Mouse (Mus musculus) thymus, postnatal 4 days (tissue): Measurements from ENCODE around the gene Hoxa9.

Experiments
- DNase-seq: peaks from one replicate; pipeline ENCODE4 v3.0.0; 2021

Hoxa9 gene

GRCm38 (mm10) chr6:52260654-52261575 lies 30.0 kb upstream of the Hoxa9 start, which contains the start of gene Hoxa13:
TSS of gene Hoxa13 (minus strand) at chr6:52260880.
- peak; percentile 83 for DNase-seq

- no peak for DNase-seq
These were observed 28.9 kb upstream of the Hoxa9 start for GRCm38 (mm10) chr6:52259811-52260261.

DNA sequence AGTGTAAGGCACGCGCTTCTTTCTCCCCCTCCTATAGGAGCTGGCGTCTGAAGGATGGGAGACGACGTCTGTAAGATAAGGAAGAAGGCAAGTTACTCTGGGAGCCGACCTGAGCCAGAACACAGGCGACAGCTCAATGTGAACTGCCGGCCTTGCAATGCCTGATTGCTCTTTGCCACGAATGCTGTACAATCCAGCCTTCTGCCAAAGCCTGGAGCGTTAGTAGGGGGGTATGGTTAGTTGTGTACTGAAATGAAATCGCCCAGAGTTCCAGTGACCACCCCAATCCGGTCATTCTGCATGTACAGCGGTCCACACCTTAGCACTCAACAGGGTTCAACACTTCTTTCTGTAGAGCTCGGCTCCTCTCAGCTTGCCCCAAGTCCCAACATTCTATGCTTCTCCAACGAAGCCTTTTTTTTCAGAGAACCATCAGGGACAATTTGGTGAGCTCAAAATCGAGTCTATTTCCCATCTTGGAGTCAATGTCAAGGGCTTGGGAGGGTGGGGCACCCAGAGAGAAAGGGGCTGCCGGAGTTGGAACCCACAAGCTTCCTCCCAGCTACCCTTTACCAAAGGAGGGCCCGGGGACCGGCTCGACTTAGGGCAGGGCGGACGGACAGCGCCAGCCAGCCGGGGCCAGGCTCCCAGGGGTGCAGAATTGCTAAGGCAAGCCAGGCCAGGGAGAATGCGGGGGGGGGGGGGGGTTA lies 28.3 kb upstream of the Hoxa9 start:
- peak; percentile 42 for DNase-seq

GRCm38 (mm10) chr6:52256956-52257355 lies 26.1 kb upstream of the Hoxa9 start:
- DNase-seq, result peak; percentile 94

DNA sequence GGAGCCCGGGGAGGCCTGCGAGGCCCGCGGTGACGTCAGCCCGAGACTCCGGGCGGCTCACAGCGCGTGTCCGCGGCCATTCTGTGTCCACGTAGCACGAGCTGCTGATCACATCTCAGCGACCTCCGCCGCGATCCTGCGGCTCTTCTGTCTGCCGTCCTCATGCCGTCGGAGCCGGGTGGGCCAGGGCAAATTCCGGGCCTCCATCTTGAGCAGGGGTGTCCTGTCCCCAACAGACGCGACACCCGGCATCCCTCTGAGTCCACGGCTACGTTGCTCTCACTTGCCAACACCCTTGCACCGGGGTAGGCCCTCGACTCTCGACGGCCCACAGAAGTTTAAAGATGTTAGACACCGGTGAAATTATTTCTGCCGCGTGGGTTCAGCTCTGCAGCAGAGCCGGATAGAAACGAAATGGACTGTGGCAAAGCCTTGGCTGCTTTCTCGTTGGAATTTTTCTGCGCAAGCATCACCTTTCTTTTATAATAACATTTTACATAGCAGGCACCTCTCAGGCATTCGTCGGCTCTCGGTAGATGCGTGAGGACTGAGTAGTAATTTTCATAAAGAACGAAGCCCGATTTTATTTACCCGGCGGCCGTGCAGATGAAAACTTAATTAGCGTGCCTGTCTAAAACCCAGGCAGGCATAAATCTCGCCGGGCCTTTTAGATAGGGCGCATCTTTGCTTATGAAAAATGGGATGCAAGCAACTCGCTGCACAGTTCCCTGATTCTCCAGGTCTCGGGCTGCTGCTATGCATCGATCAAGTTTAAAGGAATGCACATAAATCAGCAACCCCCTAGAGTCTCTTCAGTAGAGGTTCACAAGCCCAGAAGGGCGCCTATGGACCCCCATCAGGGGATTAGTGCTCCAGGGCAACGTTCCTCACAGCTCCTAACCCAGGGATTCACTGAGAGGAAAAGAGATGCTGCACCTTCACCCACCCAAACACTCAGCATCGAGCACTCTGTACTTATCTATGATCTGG lies 22.9 kb upstream of the Hoxa9 start:
- peak; percentile 47 for DNase-seq

DNA sequence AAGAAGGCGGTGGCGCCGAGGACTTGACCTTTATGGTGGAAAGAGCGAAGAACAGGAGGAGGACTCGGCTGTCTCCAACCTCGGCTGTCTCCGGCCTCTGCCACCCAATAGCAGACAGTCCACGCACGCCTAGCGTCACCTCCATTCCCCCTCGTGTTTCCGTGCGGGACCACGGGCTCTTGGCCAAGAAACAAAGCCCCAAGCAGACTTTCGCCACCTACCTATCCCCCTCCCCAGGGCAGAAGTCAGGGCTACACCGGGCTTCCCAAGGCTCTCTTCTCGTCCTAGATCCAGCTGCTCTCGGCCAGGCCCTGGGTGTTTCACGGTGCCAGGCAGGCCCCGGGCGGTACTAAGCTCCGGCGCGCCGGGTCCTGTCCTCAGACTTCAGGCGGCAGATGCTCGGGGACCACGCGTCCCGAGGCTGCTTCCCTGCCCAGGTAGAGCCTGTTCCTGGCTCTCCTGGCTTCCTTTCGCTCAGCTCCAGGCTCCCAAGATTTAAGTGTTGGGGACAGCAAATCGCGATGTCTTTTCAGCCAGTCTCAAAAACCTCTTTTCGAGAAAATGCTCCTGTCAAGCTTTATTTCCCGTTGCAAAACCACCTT lies 22.0 kb upstream of the Hoxa9 start:
- DNase-seq, result peak; percentile 38

- no peak for DNase-seq
These were observed 21.3 kb upstream of the Hoxa9 start for GRCm38 (mm10) chr6:52252016-52252774.

DNA sequence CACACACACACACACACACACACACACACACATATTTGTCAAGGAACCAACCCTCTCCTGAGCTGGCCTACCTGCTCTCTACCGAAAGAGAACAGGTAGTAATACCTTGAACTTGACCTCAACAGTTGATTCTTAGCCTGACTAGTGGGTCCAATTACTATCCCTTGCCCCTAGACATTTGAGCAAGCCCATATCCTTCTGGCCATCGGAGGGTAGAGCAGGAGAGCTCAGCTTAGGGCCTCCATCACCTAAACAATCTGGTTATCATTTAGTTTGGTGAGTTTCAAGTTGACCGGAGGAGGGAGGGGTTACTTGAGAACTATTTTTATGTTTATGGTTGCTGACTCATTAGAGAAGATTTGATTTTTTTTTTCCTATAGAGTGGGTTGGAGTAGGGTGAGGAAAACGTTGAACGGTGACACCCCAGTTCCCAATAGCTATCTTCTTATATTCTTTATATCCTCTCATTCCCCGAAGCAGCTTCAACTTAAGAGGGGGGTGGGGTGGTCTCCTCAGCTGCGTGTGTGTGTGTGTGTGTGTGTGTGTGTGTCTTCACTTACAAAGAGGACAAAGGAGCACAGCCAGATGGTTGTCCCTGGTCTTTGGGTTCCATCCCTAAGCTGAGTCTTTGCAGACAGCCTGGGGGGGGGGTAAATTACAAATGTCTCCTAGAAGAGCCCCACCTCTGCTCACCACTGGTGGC lies 20.4 kb upstream of the Hoxa9 start:
- peak; percentile 3 for DNase-seq

DNA sequence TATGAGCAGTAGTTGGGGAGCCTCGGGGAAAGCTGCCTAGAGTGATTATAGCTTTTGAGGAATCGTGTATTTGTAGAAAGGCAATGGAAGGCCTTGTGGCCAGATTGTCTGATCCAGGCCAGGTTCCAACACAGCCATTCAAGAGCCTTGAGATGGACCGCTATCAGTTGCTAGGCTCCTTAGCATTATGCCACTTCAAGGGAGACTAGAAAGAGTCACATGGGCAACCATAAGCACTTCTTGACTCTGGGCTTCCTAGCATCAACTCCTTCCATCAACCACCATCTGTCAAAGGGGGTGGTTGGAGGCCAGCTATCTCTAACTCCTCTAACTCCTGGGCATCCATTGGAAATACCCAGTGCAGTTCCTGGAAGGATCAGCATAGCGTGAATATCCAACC lies 18.9 kb upstream of the Hoxa9 start:
- DNase-seq, result no peak

DNA sequence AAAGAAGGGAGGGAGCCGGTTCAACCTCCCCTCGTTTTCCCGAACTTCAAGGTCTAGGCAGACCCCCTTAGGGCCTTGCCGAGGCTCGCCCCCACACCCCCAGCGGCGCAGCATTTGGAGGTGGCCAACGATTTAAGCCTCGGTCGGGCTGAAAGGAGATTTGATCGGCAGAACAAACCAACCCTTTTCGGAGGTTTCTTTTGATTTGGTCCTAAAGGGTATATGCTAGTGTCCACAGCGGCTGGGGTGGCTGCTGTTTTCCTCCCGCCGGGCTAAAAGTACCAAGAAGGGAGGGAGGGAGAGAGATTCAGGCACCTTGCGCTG lies 18.5 kb upstream of the Hoxa9 start:
- no peak for DNase-seq

DNA sequence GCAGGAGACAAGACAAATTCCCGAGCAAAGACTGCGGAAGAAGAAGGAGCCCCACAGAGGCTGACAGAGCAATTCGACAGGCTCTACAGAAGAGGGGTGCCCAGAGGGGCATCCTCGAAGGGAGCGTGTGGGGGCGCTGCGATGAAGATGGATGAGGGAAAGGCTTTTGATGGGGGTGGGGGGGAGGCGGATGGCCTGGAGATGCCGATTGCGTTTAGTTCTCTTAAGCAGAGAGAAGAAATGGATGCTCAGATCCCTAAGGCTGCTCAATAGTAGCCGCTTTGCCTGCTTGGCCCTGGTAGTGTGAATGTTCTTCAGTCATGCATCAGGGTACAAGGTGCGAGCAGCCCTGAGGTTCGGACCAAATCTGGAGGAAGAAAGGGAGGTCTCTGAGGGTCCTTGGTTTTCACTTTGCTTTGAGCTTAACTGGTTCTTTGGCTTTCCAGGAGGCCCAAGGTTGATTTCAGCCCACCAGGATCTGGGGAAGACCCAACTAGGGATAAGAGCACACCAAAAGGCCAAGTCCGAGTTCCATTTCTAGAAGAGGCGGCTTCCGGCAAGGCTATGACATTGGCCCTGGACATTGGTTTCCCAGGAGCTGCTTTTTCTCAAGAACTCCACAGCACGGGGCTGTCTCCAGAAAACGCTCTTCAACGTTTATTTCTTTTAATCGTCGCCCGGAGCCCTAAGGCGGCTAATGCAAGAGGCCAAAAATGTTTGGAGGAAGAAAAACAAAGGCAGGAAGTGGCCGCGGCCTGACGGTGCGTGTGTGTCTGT lies 17.9 kb upstream of the Hoxa9 start:
- DNase-seq, result peak; percentile 13

DNA sequence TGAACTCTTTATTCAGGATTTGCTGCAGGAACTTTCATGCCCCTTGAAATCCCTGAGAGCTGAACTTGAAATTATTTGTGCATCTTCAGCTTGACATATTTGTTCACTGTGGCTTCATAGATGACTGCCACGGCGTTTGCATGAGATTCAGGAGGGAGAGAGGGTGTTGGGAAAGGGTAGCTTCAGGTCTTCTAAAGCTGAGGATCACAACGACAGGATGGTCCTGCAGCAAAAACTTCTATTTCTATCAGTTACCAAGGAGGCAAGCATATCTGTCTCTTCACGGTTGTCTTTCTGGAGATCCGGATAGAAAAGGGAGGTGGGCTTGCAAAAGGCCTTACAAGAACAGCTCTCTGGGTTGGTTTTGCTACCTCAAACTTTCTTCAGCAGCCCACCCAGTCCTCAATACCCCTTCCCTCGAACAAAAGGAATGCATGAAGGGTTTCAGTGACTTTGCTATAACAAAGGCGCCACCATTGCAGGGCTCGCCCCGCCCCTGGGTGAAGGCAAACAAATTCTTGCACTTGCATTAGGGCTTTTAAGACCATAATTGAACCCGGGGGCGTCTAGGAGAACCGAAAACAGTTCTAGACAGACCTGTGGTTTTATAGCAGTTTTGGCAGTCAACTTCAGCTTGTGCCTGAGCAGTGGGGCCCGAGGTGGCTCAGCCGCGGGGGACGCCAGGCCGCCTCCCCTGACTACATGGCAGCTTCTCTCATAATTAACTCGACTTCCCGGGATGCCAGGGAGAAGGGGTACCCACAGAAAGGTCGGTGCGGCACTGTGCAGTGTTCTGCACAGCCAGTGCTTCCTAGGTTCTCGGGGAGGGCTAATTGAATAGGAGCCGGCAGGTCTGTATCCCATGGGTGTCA lies 17.1 kb upstream of the Hoxa9 start:
- DNase-seq, result peak; percentile 23

GRCm38 (mm10) chr6:52246916-52247315 lies 16.0 kb upstream of the Hoxa9 start:
- DNase-seq, result peak; percentile 4

DNA sequence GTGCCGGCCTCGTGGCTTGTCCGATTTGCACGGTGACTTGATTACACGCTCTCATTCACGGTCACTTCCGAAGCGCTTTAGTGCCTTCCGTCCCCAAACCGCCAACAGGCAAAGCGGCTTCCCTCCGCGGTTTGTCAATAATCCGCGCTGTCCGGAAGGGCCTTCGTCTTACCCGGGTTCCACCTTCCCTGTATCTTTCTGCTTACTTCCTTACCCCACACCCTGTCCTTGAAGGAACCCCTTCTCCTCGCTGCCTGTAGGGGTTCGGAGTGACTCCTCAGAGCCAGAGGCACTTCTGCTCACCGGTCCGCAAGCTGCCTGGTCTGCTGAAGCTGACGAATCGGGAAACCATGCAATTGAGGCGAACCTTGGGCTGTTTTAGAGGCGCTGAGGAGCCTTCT lies 15.5 kb upstream of the Hoxa9 start:
- peak; percentile 28 for DNase-seq

DNA sequence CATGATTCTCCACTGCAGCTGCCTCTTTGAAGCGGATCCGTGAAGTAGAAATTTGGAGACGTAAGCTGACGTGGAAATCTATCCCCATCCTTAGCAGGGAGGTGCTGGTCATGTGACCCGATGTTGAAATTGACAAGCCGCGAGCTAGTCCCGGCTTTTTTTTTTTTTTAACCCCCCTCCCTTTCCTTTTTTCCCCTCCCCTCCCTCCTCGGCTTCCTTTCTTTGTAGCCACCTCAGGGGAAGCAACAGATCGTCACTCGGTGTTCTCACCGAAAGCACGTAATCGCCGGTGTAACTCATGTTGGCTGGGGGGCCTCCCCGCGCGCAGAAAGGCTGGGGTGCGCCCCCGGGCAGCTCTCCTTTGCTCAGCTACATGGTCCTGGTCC lies 14.9 kb upstream of the Hoxa9 start, which contains the start of gene Hoxa11:
TSS of gene Hoxa11 (minus strand) at position 54 of the 386 bp plus-strand sequence.
- no peak for DNase-seq

- peak; percentile 58 for DNase-seq
These were observed 14.3 kb upstream of the Hoxa9 start for GRCm38 (mm10) chr6:52245040-52245756.

DNA sequence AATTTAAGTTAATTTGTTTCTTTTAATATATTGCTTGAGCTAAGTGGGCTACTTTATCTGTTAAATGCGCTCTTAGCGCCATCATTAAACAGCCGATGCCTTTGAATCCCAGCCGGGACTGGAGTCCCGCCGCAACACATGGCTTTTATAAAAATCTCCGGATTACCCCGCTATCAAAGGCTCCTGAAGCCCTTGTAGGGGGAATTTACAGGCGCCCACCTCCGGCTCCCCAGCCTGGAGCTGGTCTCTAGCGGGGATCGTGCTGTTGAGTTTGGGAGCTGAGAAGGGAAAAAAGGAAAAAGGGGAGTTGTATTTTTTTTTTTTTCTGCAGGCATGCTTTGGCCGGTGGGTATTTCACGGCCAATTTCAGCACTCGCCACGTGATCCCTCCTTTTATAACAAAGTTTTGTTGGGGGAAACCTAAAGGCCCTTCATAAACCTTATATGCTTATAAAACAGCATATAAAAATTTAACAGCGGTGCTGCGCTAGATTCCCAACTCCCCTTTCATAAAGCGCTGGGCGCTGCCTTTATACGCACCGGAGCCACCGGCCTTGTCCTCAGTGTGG lies 13.7 kb upstream of the Hoxa9 start:
- no peak for DNase-seq

- DNase-seq, result no peak
These were observed 12.8 kb upstream of the Hoxa9 start for GRCm38 (mm10) chr6:52243681-52244121.
